21 mouse cellular contexts compared by ENCODE assay signal in genomic region chr13:57846468-57846867, GRCm38 (mm10).
DNase-seq lines count a peak whose midpoint lies in the region; ATAC-seq lines count a peak whose summit lies in the region.
"Had no signal": no experiment of that assay in that cellular context is flagged by ENCODE, and none has a peak within 500 bp of the region (broad histone marks: within the 10 kb centered on the region; RNA-seq: fewer than 3 reads in every experiment).

No protein-coding gene starts in this region.

- H3K4me1 ChIP-seq in forebrain, embryonic 15.5 days = 0 out of 2 replicates have a peak, but pooled peaks cover 6% of the 10 kb centered on the region
- H3K4me1 ChIP-seq in forebrain, embryonic 12.5 days = no peaks in the 10 kb centered on the region
- no peaks in the 10 kb centered on the region for H3K4me1 ChIP-seq in embryonic facial prominence, embryonic 15.5 days
- H3K4me1 ChIP-seq: heart, embryonic 13.5 days; liver, embryonic 15.5 days had no signal

- no peak for ATAC-seq in forebrain, embryonic 15.5 days (replicated peaks)
- no peak for ATAC-seq in forebrain, embryonic 12.5 days (ENCODE audit: low FRiP score)
- peak; percentile 82; the same call in 1 of the 2 replicates for ATAC-seq in embryonic facial prominence, embryonic 15.5 days (ENCODE audit: insufficient number of reproducible peaks, low FRiP score, low TSS enrichment, low read depth)
- ATAC-seq: CD4-positive, CD25-positive, alpha-beta regulatory T cell, adult 4 months; intestine, postnatal 0 days had no signal

- H3K36me3 ChIP-seq in forebrain, embryonic 15.5 days = no peaks in the 10 kb centered on the region
- H3K36me3 ChIP-seq in forebrain, embryonic 12.5 days (replicated peaks) = no peaks in the 10 kb centered on the region
- H3K36me3 ChIP-seq in embryonic facial prominence, embryonic 15.5 days = no peaks in the 10 kb centered on the region
- H3K36me3 ChIP-seq: embryonic facial prominence, embryonic 13.5 days; heart, embryonic 13.5 days; liver, embryonic 15.5 days had no signal

- DNase-seq in left cerebral cortex, postnatal 14 days (ENCODE audit: low spot score in 2 of 2) = peak; percentile 44 to 57
- DNase-seq in left cerebral cortex, adult 8-10 months (ENCODE audit: low spot score in 2 of 2) = no peak
- DNase-seq in brain, embryonic 18.5 days (ENCODE audit: low read depth, low spot score) = peak; percentile 57
- no peak for DNase-seq in urinary bladder, adult 2 months (ENCODE audit: low spot score)
- DNase-seq: adrenal gland, postnatal 14 days; kidney, adult 9 months; kidney, postnatal 10 days; layer of hippocampus, postnatal 36 days; lung, embryonic 14.5 days; lung, postnatal 14 days; midbrain, embryonic 14.5 days had no signal

- no peaks in the 10 kb centered on the region for H3K9me3 ChIP-seq in forebrain, embryonic 15.5 days
- H3K9me3 ChIP-seq in forebrain, embryonic 12.5 days = no peaks in the 10 kb centered on the region
- H3K9me3 ChIP-seq in embryonic facial prominence, embryonic 15.5 days (replicated peaks) = no peaks in the 10 kb centered on the region
- H3K9me3 ChIP-seq: embryonic facial prominence, embryonic 13.5 days; heart, embryonic 13.5 days; liver, embryonic 15.5 days had no signal

- H3K4me2 ChIP-seq in forebrain, embryonic 15.5 days (replicated peaks) = no peak overlapping the region
- H3K4me2 ChIP-seq in forebrain, embryonic 12.5 days = no peak overlapping the region
- no peak overlapping the region for H3K4me2 ChIP-seq in embryonic facial prominence, embryonic 15.5 days (replicated peaks)
- H3K4me2 ChIP-seq: heart, embryonic 13.5 days; hindbrain, embryonic 14.5 days; liver, embryonic 15.5 days; lung, embryonic 14.5 days had no signal

- H3K27ac ChIP-seq in forebrain, embryonic 15.5 days (replicated peaks) = peak overlapping the region; percentile 65
- no peak overlapping the region for H3K27ac ChIP-seq in forebrain, embryonic 12.5 days
- no peak overlapping the region for H3K27ac ChIP-seq in embryonic facial prominence, embryonic 15.5 days (replicated peaks)
- H3K27ac ChIP-seq: embryonic facial prominence, embryonic 13.5 days; heart, adult 2 months; heart, embryonic 13.5 days; hindbrain, embryonic 14.5 days; liver, embryonic 15.5 days had no signal

- H3K27me3 ChIP-seq in forebrain, embryonic 15.5 days = no peaks in the 10 kb centered on the region
- H3K27me3 ChIP-seq in forebrain, embryonic 12.5 days = no peaks in the 10 kb centered on the region
- no peaks in the 10 kb centered on the region for H3K27me3 ChIP-seq in embryonic facial prominence, embryonic 15.5 days
- H3K27me3 ChIP-seq: heart, embryonic 13.5 days; liver, embryonic 15.5 days had no signal

- no peak overlapping the region for H3K4me3 ChIP-seq in forebrain, embryonic 15.5 days
- H3K4me3 ChIP-seq in forebrain, embryonic 12.5 days (replicated peaks) = no peak overlapping the region
- H3K4me3 ChIP-seq in embryonic facial prominence, embryonic 15.5 days (replicated peaks) = no peak overlapping the region
- H3K4me3 ChIP-seq: embryonic facial prominence, embryonic 13.5 days; heart, adult 2 months; heart, embryonic 13.5 days; liver, embryonic 15.5 days had no signal

- H3K9ac ChIP-seq in forebrain, embryonic 15.5 days (replicated peaks) = no peak overlapping the region
- no peak overlapping the region for H3K9ac ChIP-seq in forebrain, embryonic 12.5 days
- no peak overlapping the region for H3K9ac ChIP-seq in embryonic facial prominence, embryonic 15.5 days
- H3K9ac ChIP-seq: embryonic facial prominence, embryonic 13.5 days; heart, embryonic 13.5 days; hindbrain, embryonic 14.5 days; liver, embryonic 15.5 days; lung, embryonic 14.5 days had no signal

- intact Hi-C loops in left cerebral cortex, postnatal 14 days (cut with DNase I) = loop anchor here (5.0 kb wide), 1 partner anchor 56 kb away; no protein-coding TSS in a partner anchor

- WGBS in forebrain, embryonic 15.5 days = 84% methylated on average over 9 of the region's 9 CpGs
- 95% methylated on average over 9 of the region's 9 CpGs for WGBS in forebrain, embryonic 12.5 days
- WGBS in embryonic facial prominence, embryonic 15.5 days = 50% methylated on average over 9 of the region's 9 CpGs

Comparison
In these comparisons a context has a peak if more than half of its experiments do, and no peak if none do; other contexts are left out.
1. DNase-seq: peak in left cerebral cortex, postnatal 14 days (2 of 2) and brain, embryonic 18.5 days (single experiment); none in left cerebral cortex, adult 8-10 months (0 of 2) and urinary bladder, adult 2 months (single experiment).